Mouse (Mus musculus): ENCODE data around the gene Sh3gl3.

- TF ChIP-seq CTCF (IDR thresholded peaks at IDR 0.05; ENCODE audit: low read depth, low read length) = no peak
- TF ChIP-seq POLR2A (IDR thresholded peaks at IDR 0.05; ENCODE audit: extremely low read depth, insufficient read depth, low read length) = no peak
Observed at GRCm38 (mm10) chr7:82234010-82234897, 60.6 kb downstream of the Sh3gl3 start.

All from liver, adult 2 months (tissue).